ENCODE assay signal across 17 mouse cellular contexts in the genomic region with DNA sequence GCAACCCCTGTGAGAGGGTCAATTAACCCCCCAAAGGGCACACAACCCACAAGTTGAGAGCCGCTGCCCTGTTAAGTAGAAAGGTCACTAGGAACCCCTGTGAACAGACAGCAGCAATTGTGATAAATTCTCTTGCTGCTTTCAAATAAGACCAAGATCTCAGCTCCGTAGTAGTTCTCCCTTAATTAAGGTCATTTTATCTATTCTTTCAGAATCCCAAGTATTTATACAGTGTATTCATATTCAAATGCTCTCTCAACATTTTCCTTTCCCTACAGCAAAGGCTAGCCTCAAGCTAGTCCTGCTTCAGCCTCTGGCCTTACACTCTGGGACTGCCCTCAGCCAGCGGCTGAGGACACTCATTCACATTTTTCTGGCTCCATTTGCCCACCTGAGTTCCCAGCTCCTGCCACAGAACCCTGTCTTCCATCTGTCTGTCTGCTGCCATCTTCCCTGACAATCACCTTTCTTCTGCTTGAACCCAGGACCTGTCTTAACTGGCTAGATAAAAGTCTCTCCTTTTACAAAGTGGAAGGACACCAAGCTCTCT. TPM values are rescaled to one million over a fixed set of nuclear protein-coding genes. Genes with fewer than 3 reads are reported as not detected.
"Had no signal": no experiment of that assay in that cellular context is flagged by ENCODE, and none has a peak within 500 bp of the region (broad histone marks: within the 10 kb centered on the region; RNA-seq: fewer than 3 reads in every experiment).

No protein-coding gene starts in this region.

- H3K4me3 ChIP-seq: midbrain, embryonic 12.5 days; myocyte; neural tube, embryonic 13.5 days; neural tube, embryonic 15.5 days; stomach, embryonic 15.5 days had no signal

- H3K27me3 ChIP-seq: midbrain, embryonic 12.5 days; neural tube, embryonic 13.5 days; neural tube, embryonic 15.5 days; stomach, embryonic 15.5 days had no signal

- H3K9ac ChIP-seq: lung, embryonic 14.5 days; midbrain, embryonic 12.5 days; neural tube, embryonic 13.5 days; neural tube, embryonic 15.5 days; stomach, embryonic 15.5 days had no signal

- H3K9me3 ChIP-seq: midbrain, embryonic 12.5 days; neural tube, embryonic 13.5 days; neural tube, embryonic 15.5 days; stomach, embryonic 15.5 days had no signal

- H3K4me1 ChIP-seq: midbrain, embryonic 12.5 days; neural tube, embryonic 13.5 days; neural tube, embryonic 15.5 days; stomach, embryonic 15.5 days had no signal

- H3K4me2 ChIP-seq: lung, embryonic 14.5 days; midbrain, embryonic 12.5 days; neural tube, embryonic 13.5 days; neural tube, embryonic 15.5 days; stomach, embryonic 15.5 days had no signal

- H3K27ac ChIP-seq: midbrain, embryonic 12.5 days; neural tube, embryonic 13.5 days; neural tube, embryonic 15.5 days; stomach, embryonic 15.5 days; stomach, postnatal 0 days had no signal

- DNase-seq: lung, adult 18-20 months; lung, embryonic 14.5 days; lung, postnatal 10 days; lung, postnatal 4 days; midbrain, embryonic 14.5 days; right cerebral cortex, postnatal 14 days; thymus, adult 2 months; thymus, postnatal 14 days; thymus, postnatal 36 days had no signal

- ATAC-seq: midbrain, embryonic 16.5 days had no signal

- H3K36me3 ChIP-seq: midbrain, embryonic 12.5 days; neural tube, embryonic 13.5 days; neural tube, embryonic 15.5 days; stomach, embryonic 15.5 days had no signal

RNA-seq across cellular contexts. Expression of a gene that starts 20.5 kb away (rescaled TPM):
- polyA plus RNA-seq: midbrain, embryonic 14.5 days; midbrain, embryonic 16.5 days; neural tube, embryonic 11.5 days; neural tube, embryonic 13.5 days had no signal
